Mouse (Mus musculus) heart, embryonic 12.5 days (tissue): Measurements from ENCODE around the gene Def8. TPM values are rescaled to one million over a fixed set of nuclear protein-coding genes. Genes with fewer than 3 reads are reported as not detected.
A peak's percentile ranks its signal among the peaks of the same experiment; 100 is the strongest.

Experiments used
- ATAC-seq: fragments of 200-750 bp; cut with Nextera tagmentation; 2 replicates; pipeline ENCODE4 v1.8.0; 2017; ENCODE audit warnings: moderate TSS enrichment, moderate library complexity; ENCODE audit not compliant: insufficient number of reproducible peaks, low FRiP score
- H3K27ac ChIP-seq: fragments of 300-500 bp; sonication (generic); 2 replicates; pipeline ENCODE4 v1.5.1; 2016; ENCODE audit warnings: mild to moderate bottlenecking, moderate library complexity; ENCODE audit not compliant: poor library complexity, severe bottlenecking
- H3K27me3 ChIP-seq: fragments of 300-500 bp; sonication (generic); replicated peaks from 2 replicates; pipeline ENCODE4 v1.6.1; 2016; ENCODE audit warnings: mild to moderate bottlenecking, moderate library complexity
- H3K36me3 ChIP-seq: fragments of 300-500 bp; sonication (generic); 2 replicates; pipeline ENCODE4 v1.6.1; 2016; ENCODE audit warnings: mild to moderate bottlenecking, moderate library complexity
- H3K4me1 ChIP-seq: fragments of 300-500 bp; sonication (generic); replicated peaks from 2 replicates; pipeline ENCODE4 v1.6.1; 2016; ENCODE audit warnings: mild to moderate bottlenecking
- H3K4me2 ChIP-seq: fragments of 300-500 bp; sonication (generic); 2 replicates; pipeline ENCODE4 v1.6.1; 2016; ENCODE audit warnings: mild to moderate bottlenecking, moderate library complexity
- H3K4me3 ChIP-seq: fragments of 300-500 bp; sonication (generic); 2 replicates; pipeline ENCODE4 v1.5.1; 2016; ENCODE audit warnings: mild to moderate bottlenecking
- H3K9ac ChIP-seq: fragments of 300-500 bp; sonication (generic); 2 replicates; pipeline ENCODE4 v1.6.1; 2016; ENCODE audit warnings: mild to moderate bottlenecking, moderate library complexity
- H3K9me3 ChIP-seq: fragments of 300-500 bp; sonication (generic); replicated peaks from 2 replicates; pipeline ENCODE4 v1.6.1; 2016; ENCODE audit warnings: mild to moderate bottlenecking, moderate library complexity
- WGBS: fragments of 180-500 bp; shearing (Covaris S2); methylation state at CpG from one replicate; pipeline ENCODE4 v1.1.7; 2016; 5-methylcytosine and 5-hydroxymethylcytosine counted together
- polyA plus RNA-seq: library from polyadenylated mRNA; unstranded; fragments of >200 nt; fragmentation: Nextera tagmentation; extraction: Ambion mirVana; gene quantifications from 2 replicates; pipeline ENCODE4 v1.2.1, GENCODE M21; 2016

The Def8 gene
- polyA plus RNA-seq, 1 experiment from 2014 or later, result 34.7 TPM

GRCm38 (mm10) chr8:123401936-123402335 is 21.4 kb upstream of the Def8 start:
- Histone ChIP-seq H3K4me1 (peaks cover 10% of the 10 kb centered on the region), H3K27ac (no peak overlapping the region), H3K36me3 (peaks cover 67% of the 10 kb centered on the region), H3K4me2 (no peak overlapping the region), H3K27me3 (no peaks in the 10 kb centered on the region), H3K9me3 (no peaks in the 10 kb centered on the region), H3K9ac (no peak overlapping the region), H3K4me3 (no peak overlapping the region)
- 92% methylated on average over 9 of the region's 9 CpGs for WGBS
- ATAC-seq, result no peak

- H3K9me3 ChIP-seq, result no peaks in the 10 kb centered on the region
- no peak overlapping the region for H3K27ac ChIP-seq
- no peak for ATAC-seq
- WGBS, result 87% methylated on average over 9 of the region's 9 CpGs
- H3K4me1 ChIP-seq, result peaks cover 16% of the 10 kb centered on the region
- H3K4me2 ChIP-seq, result no peak overlapping the region
- peaks cover 58% of the 10 kb centered on the region for H3K36me3 ChIP-seq
- H3K27me3 ChIP-seq, result peaks cover 5% of the 10 kb centered on the region; the same call in 1 of the 2 replicates
- no peak overlapping the region for H3K4me3 ChIP-seq
- H3K9ac ChIP-seq, result no peak overlapping the region
These were observed 20.5 kb upstream of the Def8 start for GRCm38 (mm10) chr8:123402730-123403326.

GRCm38 (mm10) chr8:123404521-123404920 is 18.8 kb upstream of the Def8 start:
- Histone ChIP-seq H3K27me3 (peaks cover 10% of the 10 kb centered on the region; the same call in 1 of the 2 replicates), H3K4me1 (peaks cover 32% of the 10 kb centered on the region), H3K9ac (no peak overlapping the region), H3K4me3 (no peak overlapping the region), H3K36me3 (peaks cover 41% of the 10 kb centered on the region), H3K4me2 (no peak overlapping the region), H3K27ac (no peak overlapping the region), H3K9me3 (no peaks in the 10 kb centered on the region)
- no peak for ATAC-seq
- WGBS, result 48% methylated on average over 8 of the region's 8 CpGs

DNA sequence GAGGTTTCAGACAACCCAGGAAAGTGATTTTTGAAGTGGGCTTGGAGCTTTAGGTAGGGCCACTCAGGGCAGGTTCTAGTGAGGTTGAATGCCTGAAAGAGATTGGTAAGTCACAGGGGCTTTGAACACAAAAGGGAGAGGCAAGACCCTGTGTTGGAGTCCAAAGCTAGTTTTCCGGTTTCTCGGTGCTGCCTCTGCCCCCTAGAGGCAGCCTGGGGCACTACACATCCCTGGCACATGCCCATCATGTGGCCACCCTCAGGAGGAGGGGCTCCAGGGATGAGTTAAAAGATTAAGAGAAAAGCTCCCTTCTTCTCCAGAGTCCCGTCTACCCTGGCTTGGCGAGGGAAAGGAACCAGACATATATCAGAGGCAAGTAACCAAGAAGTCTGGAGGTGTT is 16.5 kb upstream of the Def8 start, which contains the start of gene Mc1r:
Gene Mc1r, plus strand, starts transcription at position 322 of the 400 bp plus-strand sequence.
- no peaks in the 10 kb centered on the region for H3K9me3 ChIP-seq
- H3K4me2 ChIP-seq, result no peak within 1 kb of the TSS
- WGBS, result 10% methylated on average over 4 of the region's 4 CpGs
- peaks cover 55% of the 10 kb centered on the region for H3K4me1 ChIP-seq
- ATAC-seq, result no peak
- H3K4me3 ChIP-seq, result no peak within 1 kb of the TSS
- peaks cover 28% of the 10 kb centered on the region for H3K27me3 ChIP-seq
- no peak within 1 kb of the TSS for H3K27ac ChIP-seq
- H3K9ac ChIP-seq, result no peak within 1 kb of the TSS
- peaks cover 18% of the 10 kb centered on the region for H3K36me3 ChIP-seq

GRCm38 (mm10) chr8:123407612-123408011 is 15.7 kb upstream of the Def8 start:
- Histone ChIP-seq H3K4me2 (no peak overlapping the region), H3K4me3 (no peak overlapping the region), H3K9ac (no peak overlapping the region), H3K4me1 (peaks cover 56% of the 10 kb centered on the region), H3K36me3 (peaks cover 10% of the 10 kb centered on the region), H3K27me3 (peaks cover 36% of the 10 kb centered on the region), H3K9me3 (no peaks in the 10 kb centered on the region), H3K27ac (no peak overlapping the region)
- WGBS, result 89% methylated on average over 13 of the region's 13 CpGs
- no peak for ATAC-seq

DNA sequence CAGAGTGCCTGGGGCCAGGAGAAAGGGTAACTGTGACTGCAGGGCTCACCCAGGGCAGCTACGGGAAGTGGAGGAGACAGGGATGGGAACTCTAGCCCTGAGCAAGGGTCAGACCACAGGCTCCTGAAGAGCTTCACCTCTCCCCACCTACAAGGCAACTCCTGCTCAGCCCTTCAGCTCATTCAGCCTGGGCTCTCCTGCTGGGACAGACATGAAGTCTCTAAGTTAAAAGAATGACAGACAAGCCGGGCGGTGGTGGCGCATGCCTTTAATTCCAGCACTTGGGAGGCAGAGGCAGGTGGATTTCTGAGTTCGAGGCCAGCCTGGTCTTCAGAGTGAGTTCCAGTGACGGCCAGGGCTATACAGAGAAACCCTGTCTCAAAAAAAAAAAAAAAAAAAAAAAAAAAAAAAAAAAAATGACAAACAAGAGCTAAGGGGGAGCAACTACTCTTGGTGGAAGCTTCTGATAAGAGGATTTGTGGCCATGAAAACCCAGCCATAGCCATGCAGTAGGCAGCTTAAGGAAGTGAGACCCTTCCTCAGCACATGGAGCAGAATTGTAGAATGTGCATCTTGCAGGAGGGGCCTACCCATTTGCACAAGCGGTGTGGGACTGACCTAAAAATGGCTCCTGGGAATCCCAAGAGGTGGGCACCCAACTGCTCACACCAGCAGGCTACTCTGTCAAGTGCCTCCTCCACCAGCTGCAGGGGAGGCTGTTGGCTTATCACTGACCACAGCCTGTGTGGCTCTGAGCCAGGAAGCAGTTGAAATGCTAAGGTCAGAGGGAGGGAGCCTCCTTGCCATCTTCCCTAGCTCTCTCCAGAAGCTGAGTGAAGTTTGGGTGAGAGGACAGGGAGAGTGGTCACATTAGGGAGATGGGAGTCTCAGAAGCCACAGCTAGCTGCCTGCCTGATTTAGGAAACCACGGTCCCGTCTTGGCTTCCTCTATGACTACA is 14.5 kb upstream of the Def8 start:
- Histone ChIP-seq H3K27ac (peak overlapping the region; percentile 64), H3K4me2 (peak overlapping the region; percentile 12), H3K9ac (no peak overlapping the region), H3K36me3 (no peaks in the 10 kb centered on the region), H3K27me3 (peaks cover 49% of the 10 kb centered on the region), H3K4me3 (no peak overlapping the region), H3K4me1 (peaks cover 56% of the 10 kb centered on the region), H3K9me3 (no peaks in the 10 kb centered on the region)
- WGBS, result 55% methylated on average over 9 of the region's 9 CpGs
- ATAC-seq, result no peak

DNA sequence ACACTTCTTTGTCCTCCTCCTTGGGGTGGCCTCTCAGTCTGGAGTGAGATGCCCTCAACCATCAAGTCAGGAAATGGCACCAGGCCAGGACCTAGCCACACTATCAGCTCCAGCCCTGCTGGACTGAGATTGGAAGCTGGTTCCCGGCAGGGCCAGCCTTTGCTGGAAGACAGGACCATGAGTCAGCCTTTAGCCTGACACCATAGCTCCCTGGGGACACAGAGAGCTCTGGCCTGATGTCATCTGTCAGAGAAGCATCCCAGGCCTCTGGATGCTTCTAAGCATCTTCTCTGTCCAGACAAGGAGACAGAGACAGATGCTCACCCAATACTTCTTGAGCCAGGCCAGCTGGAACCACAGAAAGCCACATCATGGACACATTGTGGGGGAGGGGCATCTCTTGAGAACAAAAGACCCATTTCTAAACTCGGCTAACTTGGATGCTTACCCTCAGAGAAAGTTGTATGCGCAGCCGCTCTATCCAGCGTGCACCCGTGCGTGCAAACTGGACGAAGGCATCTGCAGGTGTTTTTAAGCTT is 13.2 kb upstream of the Def8 start:
- peaks cover 51% of the 10 kb centered on the region for H3K4me1 ChIP-seq

GRCm38 (mm10) chr8:123410788-123411187 is 12.5 kb upstream of the Def8 start:
- ATAC-seq, result no peak
- peak overlapping the region; percentile 65 for H3K4me2 ChIP-seq
- H3K27me3 ChIP-seq, result peaks cover 55% of the 10 kb centered on the region
- no peak overlapping the region for H3K9ac ChIP-seq
- no peaks in the 10 kb centered on the region for H3K9me3 ChIP-seq
- H3K4me3 ChIP-seq, result peak overlapping the region; percentile 44
- no peak overlapping the region for H3K27ac ChIP-seq
- 14% methylated on average over 11 of the region's 11 CpGs for WGBS
- H3K4me1 ChIP-seq, result peaks cover 51% of the 10 kb centered on the region
- H3K36me3 ChIP-seq, result no peaks in the 10 kb centered on the region

More for the DNA sequence above, 13.2 kb upstream of the Def8 start:
- no peak overlapping the region for H3K4me3 ChIP-seq
- no peaks in the 10 kb centered on the region for H3K9me3 ChIP-seq
- H3K4me2 ChIP-seq, result peak overlapping the region; percentile 12; the same call in 1 of the 2 replicates
- H3K9ac ChIP-seq, result no peak overlapping the region
- 62% methylated on average over 8 of the region's 8 CpGs for WGBS
- H3K36me3 ChIP-seq, result no peaks in the 10 kb centered on the region
- peak overlapping the region; percentile 64 for H3K27ac ChIP-seq
- H3K27me3 ChIP-seq, result peaks cover 55% of the 10 kb centered on the region
- ATAC-seq, result peak; percentile 68; the same call in 1 of the 2 replicates

DNA sequence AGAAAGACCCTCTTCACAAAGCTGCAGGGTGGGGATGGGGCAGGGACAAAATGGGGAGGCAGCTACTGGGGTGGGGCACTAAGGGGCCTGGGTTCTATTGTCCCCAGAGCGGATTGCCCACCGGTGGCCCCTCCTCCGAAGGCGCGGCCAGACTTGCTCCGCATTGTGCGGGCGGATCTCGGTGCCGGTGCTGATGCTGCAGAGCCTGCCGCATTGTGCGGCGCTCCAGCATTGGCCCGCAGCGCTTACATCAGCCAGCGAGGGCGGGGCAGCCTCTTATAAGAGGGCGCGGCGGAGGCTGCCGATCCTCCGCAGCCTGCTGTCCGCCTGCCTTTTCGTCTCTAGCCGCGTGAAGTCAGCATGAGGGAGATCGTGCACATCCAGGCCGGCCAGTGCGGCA is 12.1 kb upstream of the Def8 start, which contains the start of gene Tubb3:
Gene Tubb3, plus strand, starts transcription at position 179 of the 400 bp plus-strand sequence.
- Histone ChIP-seq H3K9me3 (no peaks in the 10 kb centered on the region), H3K4me2 (peak within 1 kb of the TSS; percentile 65), H3K4me3 (peak within 1 kb of the TSS; percentile 44), H3K4me1 (peaks cover 51% of the 10 kb centered on the region), H3K9ac (peak within 1 kb of the TSS; percentile 35; the same call in 1 of the 2 replicates), H3K27me3 (peaks cover 55% of the 10 kb centered on the region), H3K27ac (no peak within 1 kb of the TSS; the same call in 1 of the 2 replicates), H3K36me3 (no peaks in the 10 kb centered on the region)
- peak; percentile 54; the same call in 1 of the 2 replicates for ATAC-seq
- under 1% methylated on average over 29 of the region's 29 CpGs for WGBS

GRCm38 (mm10) chr8:123411781-123412327 is 11.5 kb upstream of the Def8 start:
- H3K4me3 ChIP-seq, result peak overlapping the region; percentile 44
- peaks cover 55% of the 10 kb centered on the region for H3K27me3 ChIP-seq
- H3K4me1 ChIP-seq, result peaks cover 51% of the 10 kb centered on the region
- peak overlapping the region; percentile 65 for H3K4me2 ChIP-seq
- H3K9ac ChIP-seq, result peak overlapping the region; percentile 35; the same call in 1 of the 2 replicates
- no peaks in the 10 kb centered on the region for H3K36me3 ChIP-seq
- no peaks in the 10 kb centered on the region for H3K9me3 ChIP-seq
- no peak for ATAC-seq
- WGBS, result 9% methylated on average over 16 of the region's 16 CpGs
- no peak overlapping the region for H3K27ac ChIP-seq
